Mouse (Mus musculus) neural tube, embryonic 12.5 days (tissue): ENCODE measurements at regions not wholly inside any gene's neighbourhood (a gene's known extent, or its start where the extent isn't known, plus 50 kb on each side); places are given as distances from the start of the nearest gene placed in this dataset.
A peak's percentile ranks its signal among the peaks of the same experiment; 100 is the strongest.

ENCODE experiments used
- ATAC-seq: fragments of 200-750 bp; cut with Nextera tagmentation; 2 replicates; pipeline ENCODE4 v1.8.0; 2017; ENCODE audit warnings: low read depth, mild to moderate bottlenecking, moderate TSS enrichment, moderate library complexity; ENCODE audit not compliant: low FRiP score
- H3K27ac ChIP-seq: fragments of 300-500 bp; sonication (generic); 2 replicates; pipeline ENCODE4 v1.5.1; 2016
- H3K27me3 ChIP-seq: fragments of 300-500 bp; sonication (generic); replicated peaks from 2 replicates; pipeline ENCODE4 v1.6.1; 2016; ENCODE audit warnings: mild to moderate bottlenecking
- H3K36me3 ChIP-seq: fragments of 300-500 bp; sonication (generic); 2 replicates; pipeline ENCODE4 v1.6.1; 2016; ENCODE audit warnings: mild to moderate bottlenecking
- H3K4me1 ChIP-seq: fragments of 300-500 bp; sonication (generic); 2 replicates; pipeline ENCODE4 v1.6.1; 2016
- H3K4me2 ChIP-seq: fragments of 300-500 bp; sonication (generic); replicated peaks from 2 replicates; pipeline ENCODE4 v1.6.1; 2016; ENCODE audit warnings: mild to moderate bottlenecking
- H3K4me3 ChIP-seq: fragments of 300-500 bp; sonication (generic); 2 replicates; pipeline ENCODE4 v1.5.1; 2016
- H3K9ac ChIP-seq: fragments of 300-500 bp; sonication (generic); 2 replicates; pipeline ENCODE4 v1.6.1; 2016; ENCODE audit warnings: mild to moderate bottlenecking
- H3K9me3 ChIP-seq: fragments of 300-500 bp; sonication (generic); 2 replicates; pipeline ENCODE4 v1.6.1; 2016; ENCODE audit warnings: mild to moderate bottlenecking
- WGBS: fragments of 180-500 bp; shearing (Covaris S2); methylation state at CpG from one replicate; pipeline ENCODE4 v1.1.7; 2016; 5-methylcytosine and 5-hydroxymethylcytosine counted together

GRCm38 (mm10) chr7:76164191-76164590, 65.5 kb upstream of the Agbl1 start:
- no peaks in the 10 kb centered on the region for H3K36me3 ChIP-seq
- ATAC-seq = no peak
- H3K4me1 ChIP-seq = peaks cover 4% of the 10 kb centered on the region; the same call in 1 of the 2 replicates
- H3K9me3 ChIP-seq = no peaks in the 10 kb centered on the region
- H3K27ac ChIP-seq = no peak overlapping the region
- no peak overlapping the region for H3K9ac ChIP-seq
- no peak overlapping the region for H3K4me2 ChIP-seq
- 94% methylated on average over 1 of the region's 1 CpGs for whole genome bisulfite sequencing
- H3K27me3 ChIP-seq = no peaks in the 10 kb centered on the region
- H3K4me3 ChIP-seq = no peak overlapping the region

GRCm38 (mm10) chr7:76164735-76165630, 64.7 kb upstream of the Agbl1 start:
- Histone ChIP-seq H3K27me3 (no peaks in the 10 kb centered on the region), H3K4me3 (no peak overlapping the region), H3K4me1 (peaks cover 4% of the 10 kb centered on the region; the same call in 1 of the 2 replicates), H3K36me3 (no peaks in the 10 kb centered on the region), H3K27ac (no peak overlapping the region), H3K9ac (no peak overlapping the region), H3K4me2 (no peak overlapping the region), H3K9me3 (no peaks in the 10 kb centered on the region)
- WGBS = 39% methylated on average over 5 of the region's 5 CpGs
- peak; percentile 50; the same call in 1 of the 2 replicates for ATAC-seq

GRCm38 (mm10) chr7:76170481-76170880, 59.2 kb upstream of the Agbl1 start:
- no peaks in the 10 kb centered on the region for H3K9me3 ChIP-seq
- no peak for ATAC-seq
- no peak overlapping the region for H3K27ac ChIP-seq
- 82% methylated on average over 2 of the region's 2 CpGs for WGBS
- no peaks in the 10 kb centered on the region for H3K36me3 ChIP-seq
- H3K9ac ChIP-seq = no peak overlapping the region
- no peak overlapping the region for H3K4me2 ChIP-seq
- peaks cover under 1% of the 10 kb centered on the region; the same call in 1 of the 2 replicates for H3K4me1 ChIP-seq
- no peaks in the 10 kb centered on the region for H3K27me3 ChIP-seq
- no peak overlapping the region for H3K4me3 ChIP-seq

- no peak overlapping the region for H3K4me3 ChIP-seq
- no peaks in the 10 kb centered on the region for H3K9me3 ChIP-seq
- no peaks in the 10 kb centered on the region for H3K27me3 ChIP-seq
- H3K4me2 ChIP-seq = no peak overlapping the region
- H3K4me1 ChIP-seq = no peaks in the 10 kb centered on the region
- no peak overlapping the region for H3K9ac ChIP-seq
- ATAC-seq = no peak
- no peaks in the 10 kb centered on the region for H3K36me3 ChIP-seq
- WGBS = 82% methylated on average over 5 of the region's 5 CpGs
- no peak overlapping the region for H3K27ac ChIP-seq
Measured at GRCm38 (mm10) chr7:76176235-76176634, 53.5 kb upstream of the Agbl1 start.

GRCm38 (mm10) chr7:76177420-76177819, 52.3 kb upstream of the Agbl1 start:
- H3K27me3 ChIP-seq = no peaks in the 10 kb centered on the region
- 65% methylated on average over 2 of the region's 2 CpGs for WGBS
- H3K36me3 ChIP-seq = no peaks in the 10 kb centered on the region
- H3K4me1 ChIP-seq = no peaks in the 10 kb centered on the region
- no peak overlapping the region for H3K27ac ChIP-seq
- no peak overlapping the region for H3K4me2 ChIP-seq
- ATAC-seq = no peak
- no peak overlapping the region for H3K9ac ChIP-seq
- H3K9me3 ChIP-seq = no peaks in the 10 kb centered on the region
- no peak overlapping the region for H3K4me3 ChIP-seq
